Mouse (Mus musculus) lung, postnatal 36 days (tissue): Measurements from ENCODE around the gene Zfp414.
A peak's percentile ranks its signal among the peaks of the same experiment; 100 is the strongest.
"Not testable (repeated sequence)": the region's sequence is repeated elsewhere in the genome, so short reads cannot be mapped to it uniquely, and the experiment has no call there.

Experiments
- DNase-seq: peaks from one replicate; pipeline ENCODE4 v3.0.0; 2022; ENCODE audit warnings: mixed read lengths

Gene Zfp414

DNA sequence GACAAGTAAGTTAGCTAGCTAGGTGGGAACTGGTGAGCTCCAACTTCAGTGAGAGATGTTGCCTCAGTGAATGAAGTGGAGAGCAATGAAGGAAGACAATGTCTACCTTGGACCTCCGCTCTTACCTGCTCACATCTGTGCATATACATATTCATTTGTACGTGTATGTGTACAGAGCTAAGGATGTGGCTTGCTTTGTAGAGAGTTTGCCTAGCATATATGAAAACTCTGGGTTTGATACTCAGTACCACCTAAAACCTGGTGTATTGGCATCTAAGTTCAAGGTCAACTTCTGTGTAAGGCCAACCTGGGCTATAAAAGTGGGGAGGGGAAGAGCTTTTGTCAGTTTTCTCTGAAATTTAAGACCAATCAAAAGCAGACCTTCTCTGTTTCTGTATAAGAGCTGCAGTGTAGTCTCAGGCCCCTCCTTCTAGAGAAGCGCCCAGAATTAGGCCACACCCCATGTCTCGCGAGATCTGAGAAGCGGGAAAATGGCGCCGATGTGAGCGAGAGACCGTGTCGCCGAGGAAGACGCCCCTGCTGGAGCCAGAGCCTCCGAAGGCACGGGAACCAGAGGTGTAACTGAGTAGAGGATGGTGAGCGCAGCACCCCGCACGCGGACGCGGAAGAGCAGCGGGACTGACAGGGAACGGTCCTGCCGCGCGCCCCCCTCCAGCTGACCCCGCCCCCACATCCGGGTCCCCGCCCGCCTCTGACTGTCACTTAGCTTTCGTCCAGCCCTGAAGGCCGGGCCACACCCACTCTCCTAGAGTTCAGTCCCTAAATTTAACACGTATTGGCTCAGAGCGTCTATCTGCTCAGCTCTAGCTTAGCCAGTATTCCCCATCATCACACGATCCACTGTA, at the start of gene Zfp414:
Gene Zfp414, plus strand, starts transcription at position 470 of the 866 bp plus-strand sequence.
- DNase-seq, result peak; percentile 97

DNA sequence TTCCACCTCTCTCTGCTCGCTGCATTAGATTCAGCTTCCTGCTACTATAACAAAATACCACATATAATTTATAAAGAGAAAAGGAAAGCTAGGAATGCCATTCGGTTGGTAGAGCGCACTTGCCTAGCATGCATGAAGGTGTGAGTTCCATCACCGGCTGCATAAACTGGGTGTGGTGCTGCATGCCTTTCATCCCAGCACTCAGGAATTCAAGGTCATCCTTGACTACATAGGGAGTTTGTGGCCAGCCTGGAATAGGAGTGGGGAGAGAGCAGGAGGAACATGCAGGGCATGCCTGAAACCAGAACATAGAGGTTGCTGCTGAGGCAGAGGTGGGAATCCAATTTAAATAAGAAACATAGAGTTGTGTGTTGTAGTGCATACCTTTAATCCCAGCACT, 44.8 kb upstream of the Zfp414 start:
- DNase-seq, result no peak

DNA sequence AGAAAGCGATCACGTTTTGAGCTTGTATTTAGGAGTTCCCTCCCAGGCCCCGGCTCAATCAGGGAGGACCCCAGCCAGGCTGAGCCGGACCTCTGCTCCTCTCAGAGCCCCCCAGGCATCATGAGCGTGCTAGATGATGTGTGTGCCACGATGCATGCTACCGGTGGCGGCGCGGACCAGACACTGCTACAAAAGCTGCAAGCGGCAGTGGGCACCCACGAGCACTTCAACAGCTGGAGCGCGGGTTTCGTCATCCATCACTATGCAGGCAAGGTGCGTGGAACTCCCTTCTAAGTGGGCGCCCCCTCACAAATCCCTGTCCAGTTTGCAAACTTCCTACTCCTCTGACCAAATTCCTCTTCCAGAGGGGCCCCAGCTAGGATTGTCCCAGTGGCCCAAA, 42.9 kb upstream of the Zfp414 start:
- no peak for DNase-seq

DNA sequence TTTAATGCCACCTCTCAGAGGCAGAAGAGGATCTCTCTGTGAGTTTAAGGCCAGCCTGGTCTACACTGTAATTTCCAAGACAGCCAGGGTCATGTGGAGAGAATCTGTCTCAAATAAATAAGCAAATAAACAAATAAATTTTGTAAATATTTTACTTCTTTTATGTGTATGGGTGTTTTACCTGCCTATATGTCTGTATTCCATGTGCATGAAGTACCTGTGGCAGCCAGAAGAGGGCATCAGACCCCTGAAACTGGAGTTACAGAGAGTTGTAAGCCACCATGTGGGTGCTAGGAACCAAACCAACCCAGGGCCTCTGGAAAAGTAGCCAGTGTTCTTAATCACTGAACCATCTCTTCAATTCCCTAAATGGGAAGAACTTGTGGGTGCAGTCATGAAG, 31.6 kb upstream of the Zfp414 start:
- no peak for DNase-seq

DNA sequence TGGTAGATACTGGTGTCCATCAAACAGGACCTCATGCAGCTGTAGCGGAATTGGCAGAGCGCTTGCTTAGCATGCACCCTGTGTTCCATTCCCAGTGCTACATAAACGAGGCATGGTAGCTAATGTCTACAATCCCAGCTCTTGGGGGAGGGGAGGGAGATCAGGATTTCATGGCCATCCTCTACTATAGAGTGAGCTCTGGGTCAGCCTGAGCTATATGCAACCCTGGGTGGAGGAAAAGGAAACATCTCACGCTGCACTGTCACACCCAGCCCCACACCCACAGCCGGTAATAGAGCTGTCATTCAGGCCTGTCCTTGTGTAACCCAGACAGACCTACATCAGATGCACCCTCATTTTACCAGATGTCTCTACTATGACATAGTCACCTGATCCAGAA, 30.4 kb upstream of the Zfp414 start:
- no peak for DNase-seq

DNA sequence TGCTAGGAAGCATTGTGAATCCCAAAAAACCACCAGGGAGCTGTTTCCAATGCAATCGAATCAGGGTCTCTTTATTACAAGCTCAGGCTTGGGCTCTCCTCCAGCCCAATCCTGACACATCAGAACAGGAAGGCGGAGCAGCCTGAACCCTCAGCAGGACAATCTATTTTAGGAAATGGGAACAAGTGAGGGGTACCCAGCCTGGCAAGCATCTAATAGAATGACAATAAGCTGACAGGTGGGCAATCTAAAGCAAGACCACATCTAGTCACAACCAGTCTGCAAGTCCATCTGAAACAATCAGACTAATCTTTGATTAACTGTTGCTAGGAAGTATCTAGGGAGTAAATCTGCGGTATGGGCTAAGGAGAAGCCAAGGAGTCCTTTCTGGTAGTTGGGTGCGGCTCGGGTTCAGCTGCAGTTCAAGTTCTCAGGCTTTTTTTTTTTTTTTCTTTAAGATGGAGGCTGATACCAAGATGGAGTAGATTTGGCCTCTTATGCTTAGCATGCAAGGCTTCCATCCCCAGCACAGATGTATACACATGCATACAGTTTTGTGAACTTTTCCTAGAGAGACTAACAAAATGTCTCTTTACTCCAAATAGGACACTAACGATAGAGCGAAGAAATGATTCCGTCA, 28.9 kb upstream of the Zfp414 start:
- DNase-seq, result no peak

DNA sequence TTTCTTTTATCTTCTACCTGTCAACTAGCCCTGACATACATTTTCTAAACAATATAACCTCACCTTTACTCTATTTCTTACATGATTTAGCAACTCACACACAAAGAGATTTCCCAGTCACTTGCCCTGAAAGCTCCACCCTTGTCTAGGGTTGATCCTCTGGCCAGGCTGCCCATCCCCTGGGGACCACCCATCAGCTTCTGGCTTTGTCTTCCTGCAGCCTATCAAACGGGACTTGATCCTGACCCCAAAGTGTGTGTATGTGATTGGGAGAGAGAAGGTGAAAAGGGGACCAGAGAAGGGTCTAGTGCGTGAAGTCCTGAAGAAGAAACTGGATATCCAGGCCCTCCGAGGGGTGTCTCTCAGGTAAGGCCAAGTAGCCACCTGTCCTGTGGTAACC, 28.1 kb upstream of the Zfp414 start:
- DNase-seq, result no peak

DNA sequence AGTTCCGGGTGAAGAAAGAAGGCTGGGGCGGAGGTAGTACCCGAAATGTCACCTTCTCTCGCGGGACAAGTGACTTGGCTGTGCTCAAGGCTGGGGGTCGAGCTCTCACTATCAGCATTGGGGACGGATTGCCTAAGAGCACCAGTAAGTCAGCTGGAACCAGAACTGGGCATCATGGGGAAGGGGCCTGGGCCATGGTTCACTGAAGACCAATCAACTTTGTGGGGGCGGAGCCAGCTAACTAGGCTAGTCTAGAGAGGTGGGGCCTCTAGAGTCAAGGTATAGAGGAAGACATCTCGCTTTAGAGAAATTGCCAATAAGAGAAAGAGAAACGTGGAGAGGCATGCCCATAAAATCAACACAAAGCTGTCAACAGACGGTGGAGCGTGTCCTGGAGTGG, 26.9 kb upstream of the Zfp414 start:
- DNase-seq, result no peak

DNA sequence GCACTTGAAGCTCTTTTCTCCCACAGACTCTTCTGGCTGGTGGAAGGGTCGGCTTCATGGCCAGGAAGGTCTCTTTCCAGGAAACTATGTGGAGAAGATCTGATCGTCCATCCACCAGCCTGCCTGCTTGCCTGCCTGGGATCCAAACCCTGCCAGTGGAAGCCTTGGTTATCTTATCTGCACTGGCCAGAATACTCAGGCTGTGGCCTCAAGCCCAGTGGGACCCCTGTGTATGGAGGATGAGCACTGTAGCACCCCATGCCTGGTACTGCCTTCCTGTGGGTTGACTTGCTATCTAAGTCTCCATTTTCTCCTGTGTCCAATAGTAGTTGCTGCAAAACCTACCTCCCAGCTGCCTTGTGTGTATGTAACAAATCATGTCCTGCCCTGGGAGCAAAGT, 21.6 kb upstream of the Zfp414 start:
- no peak for DNase-seq

DNA sequence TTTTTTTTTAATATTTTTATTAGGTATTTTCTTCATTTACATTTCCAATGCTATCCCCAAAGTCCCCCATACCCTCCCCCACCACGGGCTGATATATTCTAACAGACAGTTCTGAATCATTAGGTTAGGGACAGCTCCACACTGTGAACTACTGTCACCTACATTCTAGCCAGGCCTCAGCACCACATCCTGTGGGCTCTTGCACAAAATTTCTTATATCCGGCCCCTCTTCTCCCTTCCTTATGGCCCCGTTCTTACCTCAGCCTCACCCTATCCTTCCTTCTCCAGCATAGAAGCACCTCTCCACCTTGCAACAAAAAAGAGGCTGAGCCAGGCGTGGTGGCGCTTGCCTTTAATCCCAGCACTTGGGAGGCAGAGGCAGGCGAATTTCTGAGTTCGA, 18.3 kb upstream of the Zfp414 start:
- DNase-seq, result no peak

DNA sequence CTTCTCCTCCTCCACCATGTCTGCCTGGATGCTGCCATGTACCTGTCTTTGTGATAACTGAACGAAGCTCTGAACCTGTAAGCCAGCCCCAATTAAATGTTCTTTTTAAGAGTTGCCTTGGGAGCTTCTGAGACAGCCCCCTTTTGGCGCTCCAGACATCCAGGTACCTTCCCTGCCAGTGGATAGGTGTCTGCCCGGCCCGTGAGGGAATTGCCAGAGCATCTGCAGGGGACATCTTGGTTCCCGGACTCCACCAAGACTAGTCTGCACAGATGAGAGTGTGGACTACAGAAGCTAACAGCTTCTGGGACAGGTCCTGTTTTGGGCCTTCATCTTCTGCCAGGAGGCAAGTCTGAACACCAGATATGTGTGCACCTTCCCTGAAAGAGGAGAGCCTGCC, 15.2 kb upstream of the Zfp414 start:
- DNase-seq, result not testable (repeated sequence)

DNA sequence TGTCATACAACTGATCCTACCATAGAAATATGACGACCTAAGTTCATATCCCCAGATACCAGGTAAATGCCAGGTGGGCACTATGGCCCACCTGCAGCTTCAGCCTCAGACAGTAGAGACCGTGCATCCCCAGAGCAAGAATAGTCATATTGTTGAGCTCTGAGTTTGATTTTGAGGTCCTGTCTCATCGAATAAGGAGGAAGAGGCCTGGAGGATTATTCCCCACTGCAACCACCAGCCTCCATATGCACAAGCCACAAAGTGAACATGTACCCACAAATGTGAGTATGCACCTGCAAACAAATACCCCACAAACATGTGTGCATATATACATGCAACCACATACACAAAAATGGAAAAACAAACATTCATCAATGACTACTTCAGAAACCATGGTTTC, 1.6 kb upstream of the Zfp414 start:
- DNase-seq, result no peak

DNA sequence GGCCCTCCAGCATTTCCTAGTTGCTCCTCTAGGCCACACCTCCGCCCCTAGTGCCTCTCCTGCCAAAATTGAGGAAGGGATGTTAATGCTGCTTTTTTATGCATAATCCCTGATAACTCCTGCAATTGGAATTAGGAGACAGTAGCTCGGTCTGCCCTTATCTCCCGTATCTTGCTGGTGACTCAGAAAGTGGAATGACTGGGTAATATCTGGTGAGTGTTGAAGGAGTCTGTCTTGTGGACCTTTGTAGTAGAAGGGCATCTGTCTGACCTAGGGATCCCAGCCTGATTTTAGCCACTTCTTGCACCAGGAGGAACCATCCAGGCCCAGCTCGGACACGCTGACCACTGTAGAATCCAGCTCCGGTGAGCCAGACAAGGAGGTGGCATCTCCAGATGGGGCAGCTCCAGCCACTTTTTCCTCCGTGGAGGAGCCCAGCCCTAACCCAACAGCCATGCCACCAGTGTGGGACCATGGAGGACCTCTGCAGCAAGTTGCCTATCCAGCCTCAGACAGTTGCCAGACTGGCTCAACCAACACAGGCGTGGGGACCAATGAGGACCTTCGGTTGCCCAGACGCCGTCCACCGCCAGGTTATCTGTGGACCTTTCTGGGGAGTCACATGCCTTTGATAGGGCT, 716 bp downstream of the Zfp414 start:
- no peak for DNase-seq

DNA sequence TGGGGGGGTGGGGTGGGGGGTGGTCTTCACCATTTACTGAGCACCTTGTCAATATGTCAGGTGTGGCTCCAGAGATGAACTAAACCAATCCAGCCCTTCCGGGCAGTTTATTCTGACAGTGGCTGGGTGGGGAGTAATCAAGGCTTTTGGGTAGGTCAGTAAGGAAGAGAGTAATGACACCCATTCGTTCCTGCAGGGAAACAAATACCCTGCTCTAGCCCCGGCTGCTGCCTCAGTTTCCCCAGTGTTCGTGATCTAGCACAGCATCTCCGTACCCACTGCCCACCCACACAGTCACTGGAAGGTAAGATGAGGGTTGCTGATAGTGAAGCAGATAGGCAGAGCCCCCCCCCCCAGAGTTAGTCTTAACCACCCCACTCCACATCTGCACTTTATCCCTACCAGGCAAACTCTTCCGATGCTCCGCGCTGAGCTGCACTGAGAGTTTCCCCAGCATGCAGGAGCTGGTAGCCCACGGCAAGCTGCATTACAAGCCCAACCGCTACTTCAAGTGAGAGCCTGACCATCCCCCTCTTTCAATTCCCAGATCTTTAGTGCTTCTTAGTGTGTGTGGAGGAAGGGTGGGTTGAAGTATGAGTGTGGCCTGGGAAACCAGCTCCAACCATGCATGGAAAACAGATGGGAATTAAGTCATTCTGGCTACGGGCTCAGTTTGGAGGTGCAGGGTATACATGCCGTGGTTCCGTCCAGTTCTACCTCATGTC, 1.4 kb downstream of the Zfp414 start:
- no peak for DNase-seq

DNA sequence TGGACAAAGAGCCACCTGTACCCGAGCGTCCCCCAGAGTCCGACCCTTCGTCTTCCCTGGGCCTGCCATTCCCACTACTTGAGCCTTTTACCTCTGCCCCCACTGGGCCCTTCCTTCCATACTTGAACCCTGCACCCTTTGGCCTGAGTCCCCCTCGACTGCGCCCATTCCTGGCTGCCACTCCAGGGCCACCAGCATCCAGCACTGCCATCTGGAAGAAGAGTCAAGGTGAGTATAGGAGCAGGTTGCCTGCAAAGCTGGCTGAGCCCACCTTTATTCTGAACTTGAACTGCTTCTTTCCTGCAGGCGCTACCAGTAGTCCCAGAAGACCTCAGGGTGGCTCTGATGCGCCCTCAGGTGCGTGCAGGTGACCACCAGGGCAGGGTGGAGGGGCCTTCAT, 2.3 kb downstream of the Zfp414 start:
- DNase-seq, result no peak

DNA sequence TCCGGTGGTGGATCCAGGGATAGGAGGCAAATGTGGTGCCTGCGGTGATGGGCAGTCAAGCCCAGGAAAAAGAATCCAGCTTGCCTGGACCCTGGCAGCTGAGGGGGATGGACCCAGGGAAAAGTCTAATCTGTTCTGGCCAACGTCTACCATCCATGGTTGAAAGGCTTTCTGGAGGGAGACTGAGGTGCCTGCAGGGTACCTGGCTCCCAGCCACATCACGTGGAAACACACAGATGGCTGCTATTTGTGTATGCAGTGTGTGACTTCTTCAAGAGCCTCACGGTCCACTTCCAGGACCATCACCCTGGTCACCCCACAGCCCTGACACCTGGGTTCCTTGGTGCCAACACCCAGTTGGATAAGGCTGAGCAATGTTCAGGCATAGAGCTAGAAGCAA, 2.9 kb downstream of the Zfp414 start:
- no peak for DNase-seq

DNA sequence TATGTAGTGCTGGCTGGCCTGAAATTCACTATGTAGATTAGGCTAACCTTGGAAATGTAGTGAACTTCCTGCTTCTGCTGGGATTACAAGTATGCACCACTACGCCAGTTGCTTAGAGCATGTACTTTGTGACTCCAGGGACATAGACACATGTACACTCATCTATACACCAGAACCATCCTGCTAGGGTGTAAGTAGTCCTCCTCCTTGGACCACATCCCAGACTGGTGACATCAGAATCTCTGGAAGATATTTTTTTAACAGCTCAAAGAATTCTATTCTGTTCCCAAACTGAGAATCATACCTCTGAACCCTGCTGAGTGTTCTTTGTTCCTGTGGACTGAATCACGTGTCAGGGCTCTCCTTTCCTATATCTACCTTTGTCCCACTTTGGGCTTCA, 8.1 kb downstream of the Zfp414 start:
- no peak for DNase-seq

DNA sequence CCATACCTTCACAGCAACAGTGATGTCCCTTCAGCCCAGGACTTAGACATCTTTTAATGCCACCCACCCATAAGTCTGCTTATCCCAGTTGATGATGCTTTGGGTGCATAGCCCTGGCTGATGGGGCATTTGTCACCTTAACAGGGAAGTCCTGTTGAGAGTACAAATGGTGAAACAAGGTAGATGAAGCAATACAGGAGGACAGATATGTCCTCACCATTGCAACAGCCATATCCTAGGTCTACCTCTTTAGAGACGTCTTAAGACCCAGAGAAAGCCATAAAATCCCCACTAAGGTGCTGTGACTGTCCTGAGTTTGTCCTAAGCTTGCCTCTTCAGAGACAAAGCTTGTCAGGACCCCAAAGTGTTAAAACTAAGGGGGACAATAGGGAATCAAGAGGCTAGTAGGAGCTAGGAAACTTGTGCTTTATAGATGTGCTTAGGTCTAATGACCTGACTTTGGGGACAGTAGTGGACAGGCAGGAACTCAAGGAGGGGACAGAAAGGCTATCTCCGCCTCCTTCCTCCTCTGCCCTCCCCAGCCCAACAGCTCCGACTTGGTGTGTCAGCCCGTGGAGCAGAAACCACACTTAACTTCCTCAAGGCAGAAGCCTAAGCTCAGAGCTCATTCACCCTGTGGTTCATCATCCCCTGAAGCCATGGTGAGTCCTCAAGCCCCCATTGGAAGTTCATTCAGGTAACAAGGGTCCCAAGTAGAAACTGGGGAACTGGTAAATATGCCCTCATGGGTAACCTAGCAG, 8.8 kb downstream of the Zfp414 start, which contains the start of gene Pram1:
Gene Pram1, plus strand, starts transcription at position 541 of the 761 bp plus-strand sequence.
- DNase-seq, result no peak

DNA sequence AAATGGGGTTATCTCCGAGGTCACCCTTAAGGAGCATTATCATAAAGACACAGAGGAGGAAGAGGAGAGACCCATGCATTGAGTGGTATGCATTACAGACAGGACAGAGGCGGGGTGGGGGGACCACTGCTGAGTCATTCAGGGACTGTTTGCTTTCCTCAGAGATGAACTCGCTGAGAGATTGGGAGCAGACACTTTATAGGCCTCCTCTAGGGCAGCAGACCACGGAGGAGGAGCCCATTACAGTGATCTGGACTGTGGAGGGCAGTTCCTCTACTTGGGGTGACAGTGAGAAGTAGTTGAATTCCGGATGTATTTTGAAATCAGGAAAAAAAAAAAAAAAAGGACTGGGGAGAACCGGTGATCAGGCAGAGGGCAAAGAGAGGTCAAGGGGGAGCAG, 10.9 kb downstream of the Zfp414 start:
- DNase-seq, result no peak

DNA sequence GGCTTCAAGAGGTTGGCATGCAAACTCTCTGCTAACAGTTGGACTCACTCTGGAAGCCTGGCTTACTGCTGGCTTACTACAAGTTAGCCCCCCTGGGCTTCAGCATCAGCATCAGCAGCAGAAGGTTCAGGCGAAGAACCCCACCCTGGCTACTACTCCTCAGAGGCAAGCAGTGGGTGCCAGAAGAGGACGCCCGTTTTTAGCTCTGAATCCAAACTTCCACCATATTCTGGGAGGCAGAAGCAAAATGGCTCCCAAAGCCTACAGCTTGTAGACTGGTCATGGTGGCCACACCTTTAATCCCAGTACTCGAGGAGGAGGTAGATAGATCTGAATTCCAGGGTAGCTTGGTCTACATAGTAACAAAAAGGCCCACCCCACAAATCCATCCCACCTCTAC, 15.2 kb downstream of the Zfp414 start:
- no peak for DNase-seq

DNA sequence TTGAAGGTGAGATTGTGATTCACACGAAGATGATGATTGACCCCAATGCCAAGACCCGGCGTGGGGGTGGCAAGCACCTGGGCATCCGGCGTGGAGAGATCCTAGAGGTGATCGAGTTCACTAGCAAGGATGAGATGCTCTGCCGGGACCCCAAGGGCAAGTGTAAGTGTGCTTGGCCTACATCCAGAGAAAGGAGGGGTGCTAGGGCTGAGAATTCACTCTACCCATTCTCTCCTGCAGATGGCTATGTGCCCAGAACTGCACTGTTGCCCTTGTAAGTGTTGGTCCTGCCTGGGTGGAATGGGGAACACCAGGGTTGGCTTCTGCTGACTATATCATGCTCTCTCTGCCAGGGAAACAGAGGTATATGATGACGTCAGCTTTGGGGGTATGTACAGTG, 16.2 kb downstream of the Zfp414 start:
- DNase-seq, result no peak

DNA sequence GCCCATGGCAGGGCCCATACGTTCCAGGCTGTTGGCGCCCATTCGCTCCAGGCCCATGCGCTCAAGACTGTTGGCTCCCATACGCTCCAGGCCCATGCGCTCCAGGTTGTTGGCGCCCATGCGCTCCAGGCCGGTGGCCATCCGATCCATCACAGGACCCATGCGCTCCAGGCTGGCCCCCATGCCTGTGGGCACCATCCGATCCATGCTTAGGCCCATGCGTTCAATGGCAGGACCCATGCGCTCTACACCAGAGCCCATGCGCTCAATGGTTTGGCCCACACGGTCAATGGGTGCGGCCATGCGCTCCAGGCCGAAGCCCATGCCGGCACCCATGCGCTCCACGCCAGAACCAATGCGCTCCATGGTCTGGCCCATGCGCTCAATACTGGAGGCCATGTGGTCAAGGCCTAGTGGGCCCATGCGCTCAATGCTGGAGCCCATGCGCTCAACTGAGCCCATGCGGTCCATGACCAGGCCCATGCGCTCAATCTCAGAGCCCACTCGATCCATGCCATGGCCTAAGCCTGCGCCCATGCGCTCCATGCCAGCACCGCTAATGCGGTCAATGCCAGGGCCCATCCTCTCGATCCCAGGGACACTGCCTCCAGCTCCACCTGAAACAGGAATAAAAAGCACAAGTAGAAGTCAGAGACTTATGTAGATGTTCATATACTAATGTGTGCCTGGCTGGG, 21.0 kb downstream of the Zfp414 start:
- DNase-seq, result no peak
